Mouse (Mus musculus) thymus, adult 2 months (tissue): ENCODE results near the gene Spi1. TPM values are rescaled to one million over a fixed set of nuclear protein-coding genes. Genes with fewer than 3 reads are reported as not detected.
"Not testable (repeated sequence)": the region's sequence is repeated elsewhere in the genome, so short reads cannot be mapped to it uniquely, and the experiment has no call there.

Experiments used
- DNase-seq: peaks from one replicate; pipeline ENCODE4 v3.0.0; 2021
- H3K27ac ChIP-seq: fragments of 200-500 bp; 2 replicates; pipeline ENCODE4 v1.5.1; 2012; ENCODE audit warnings: low read length, control low read depth; ENCODE audit not compliant: control insufficient read depth, insufficient read depth
- H3K27me3 ChIP-seq: fragments of 200-500 bp; 2 replicates; pipeline ENCODE4 v1.6.1; 2012; ENCODE audit warnings: mild to moderate bottlenecking, low read length, moderate library complexity, mixed read lengths; ENCODE audit not compliant: control insufficient read depth, insufficient read depth
- H3K36me3 ChIP-seq: fragments of 200-500 bp; 2 replicates; pipeline ENCODE4 v1.6.1; 2012; ENCODE audit warnings: mild to moderate bottlenecking, low read length, moderate library complexity; ENCODE audit not compliant: control insufficient read depth, insufficient read depth
- H3K4me1 ChIP-seq: fragments of 200-500 bp; replicated peaks from 2 replicates; pipeline ENCODE4 v1.6.1; 2012; ENCODE audit warnings: low read length; ENCODE audit not compliant: control insufficient read depth, insufficient read depth
- H3K4me3 ChIP-seq: fragments of 200-500 bp; 2 replicates; pipeline ENCODE4 v1.5.1; 2012; ENCODE audit warnings: mild to moderate bottlenecking, low read length, control low read depth, moderate library complexity; ENCODE audit not compliant: control insufficient read depth, insufficient read depth
- CTCF ChIP-seq: fragments of 200-500 bp; IDR thresholded peaks from 2 replicates; pipeline ENCODE4 v1.5.1; 2012; ENCODE audit warnings: mild to moderate bottlenecking, control low read depth, low read length, moderate library complexity, borderline replicate concordance; ENCODE audit not compliant: control insufficient read depth, poor library complexity, insufficient read depth; ENCODE audit errors: extremely low read depth
- POLR2A ChIP-seq: fragments of 200-500 bp; IDR thresholded peaks from 2 replicates; pipeline ENCODE4 v1.6.1; 2012; ENCODE audit warnings: mild to moderate bottlenecking, low read length, control low read depth, moderate library complexity; ENCODE audit not compliant: control insufficient read depth, poor library complexity, insufficient read depth; ENCODE audit errors: extremely low read depth
- WGBS: fragments of 180-500 bp; shearing (Covaris S2); methylation state at CpG from one replicate; pipeline ENCODE4 v1.1.7; 2018; 5-methylcytosine and 5-hydroxymethylcytosine counted together
- polyA plus RNA-seq: library from polyadenylated mRNA; depleted of rRNA; stranded (reverse); fragments of >200 nt; gene quantifications from 2 replicates; pipeline ENCODE4 v1.2.3, GENCODE M21; 2012; rRNA removed

Gene Spi1
- polyA plus RNA-seq, result 53.6 and 55.7 TPM in 2 replicates

DNA sequence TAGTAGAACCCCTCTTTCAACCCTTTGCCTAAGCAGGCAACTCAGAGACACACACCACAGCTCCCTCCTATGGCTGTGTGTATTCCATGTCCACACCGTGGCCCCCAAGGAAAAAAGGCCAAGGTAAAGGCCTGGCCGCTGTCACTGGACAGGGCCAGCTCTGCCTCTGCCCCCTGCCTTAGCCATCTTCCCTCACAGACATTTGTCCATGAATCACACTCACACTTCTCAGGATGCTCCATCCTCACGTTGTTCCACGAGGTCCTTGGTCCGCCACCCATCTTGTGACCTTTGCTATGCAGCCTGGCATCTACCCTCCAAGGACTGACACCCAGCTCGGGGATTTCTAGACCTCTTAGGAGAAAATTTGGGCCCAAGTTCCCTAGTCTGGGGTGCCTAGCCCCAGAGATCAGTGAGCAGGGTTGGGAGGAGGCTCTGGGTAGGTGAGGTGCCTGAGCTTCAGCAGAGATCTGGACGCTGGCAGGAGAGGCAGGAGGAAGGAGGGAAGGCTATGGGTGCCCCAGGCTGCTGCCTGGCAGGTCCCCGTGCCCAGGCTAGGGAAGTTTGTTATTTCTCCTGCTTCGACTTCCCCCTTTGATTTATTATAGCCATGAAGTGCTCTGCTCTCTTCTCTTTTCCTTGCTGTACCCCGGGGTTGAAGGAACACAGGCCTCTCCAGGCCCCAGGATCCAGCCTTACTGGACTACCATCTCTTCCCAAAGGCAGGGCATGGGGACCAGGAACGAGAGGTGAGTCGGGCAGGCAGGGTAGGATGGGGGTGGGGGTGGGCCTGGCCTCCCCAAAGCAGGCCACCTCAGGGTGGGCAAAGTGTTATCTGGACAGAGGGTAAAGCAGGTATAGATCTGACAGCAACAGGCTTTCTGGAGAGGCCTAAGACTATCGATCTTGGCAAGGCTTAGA is at the start of gene Spi1:
Spi1 (plus strand) TSS at position 616 of the 921 bp plus-strand sequence.
- no peak for DNase-seq
- peak within 1 kb of the TSS; percentile 3; the same call in 1 of the 2 replicates for H3K4me3 ChIP-seq
- H3K36me3 ChIP-seq, result no peaks in the 10 kb centered on the region
- no peaks in the 10 kb centered on the region for H3K27me3 ChIP-seq
- 54% methylated on average over 13 of the region's 13 CpGs for WGBS
- H3K27ac ChIP-seq, result peak within 1 kb of the TSS; percentile 59
- TF ChIP-seq CTCF (no peak), POLR2A (no peak)
- H3K4me1 ChIP-seq, result peaks cover 42% of the 10 kb centered on the region

DNA sequence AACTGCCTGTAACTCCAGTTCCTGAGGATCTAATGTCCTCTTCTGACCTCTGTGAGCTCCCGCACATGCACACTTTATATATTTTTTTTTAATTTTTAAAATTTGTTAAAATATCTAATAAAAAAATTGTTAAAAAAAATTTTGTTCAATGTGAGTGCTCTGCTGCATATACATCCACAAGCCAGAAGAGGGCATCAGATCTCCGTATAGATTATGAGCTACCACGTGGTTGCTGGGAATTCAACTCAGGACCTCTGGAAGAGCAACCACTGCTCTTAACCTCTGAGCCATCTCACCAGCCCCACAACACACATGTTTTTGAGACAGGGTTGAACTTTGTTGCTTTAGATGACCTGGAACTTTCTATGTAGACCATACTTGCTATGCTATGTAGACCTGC is 49.2 kb upstream of the Spi1 start:
- no peaks in the 10 kb centered on the region for H3K27me3 ChIP-seq
- no peaks in the 10 kb centered on the region for H3K36me3 ChIP-seq
- WGBS, result 37% methylated on average over 3 of the region's 3 CpGs
- no peak overlapping the region for H3K4me3 ChIP-seq
- no peak for TF ChIP-seq CTCF
- no peak for TF ChIP-seq POLR2A
- H3K27ac ChIP-seq, result no peak overlapping the region
- no peak for DNase-seq
- H3K4me1 ChIP-seq, result no peaks in the 10 kb centered on the region

- WGBS, result 86% methylated on average over 9 of the region's 9 CpGs
- no peak for DNase-seq
- Histone ChIP-seq H3K27ac (no peak within 1 kb of the TSS), H3K36me3 (no peaks in the 10 kb centered on the region), H3K4me3 (no peak within 1 kb of the TSS), H3K27me3 (no peaks in the 10 kb centered on the region), H3K4me1 (no peaks in the 10 kb centered on the region)
- TF ChIP-seq POLR2A (no peak), CTCF (no peak)
Observed at GRCm38 (mm10) chr2:91035385-91035784, 46.8 kb upstream of the Spi1 start, which contains the start of gene Rapsn. Gene Rapsn, plus strand, starts transcription at chr2:91035620.

GRCm38 (mm10) chr2:91041786-91042185 is 40.4 kb upstream of the Spi1 start:
- DNase-seq, result no peak
- WGBS, result 70% methylated on average over 8 of the region's 8 CpGs
- H3K36me3 ChIP-seq, result no peaks in the 10 kb centered on the region
- peaks cover 24% of the 10 kb centered on the region for H3K4me1 ChIP-seq
- H3K4me3 ChIP-seq, result no peak overlapping the region
- TF ChIP-seq CTCF, result no peak
- no peak for TF ChIP-seq POLR2A
- no peaks in the 10 kb centered on the region for H3K27me3 ChIP-seq
- no peak overlapping the region for H3K27ac ChIP-seq

GRCm38 (mm10) chr2:91042651-91043398 is 39.4 kb upstream of the Spi1 start:
- peaks cover 24% of the 10 kb centered on the region for H3K4me1 ChIP-seq
- H3K4me3 ChIP-seq, result peak overlapping the region; percentile 40
- peak; percentile 42 for DNase-seq
- WGBS, result 6% methylated on average over 21 of the region's 21 CpGs
- TF ChIP-seq CTCF, result no peak
- TF ChIP-seq POLR2A, result no peak
- H3K27me3 ChIP-seq, result no peaks in the 10 kb centered on the region
- H3K27ac ChIP-seq, result 0 out of 2 replicates have a peak overlapping the region, but pooled peaks have one; percentile 0
- H3K36me3 ChIP-seq, result no peaks in the 10 kb centered on the region

DNA sequence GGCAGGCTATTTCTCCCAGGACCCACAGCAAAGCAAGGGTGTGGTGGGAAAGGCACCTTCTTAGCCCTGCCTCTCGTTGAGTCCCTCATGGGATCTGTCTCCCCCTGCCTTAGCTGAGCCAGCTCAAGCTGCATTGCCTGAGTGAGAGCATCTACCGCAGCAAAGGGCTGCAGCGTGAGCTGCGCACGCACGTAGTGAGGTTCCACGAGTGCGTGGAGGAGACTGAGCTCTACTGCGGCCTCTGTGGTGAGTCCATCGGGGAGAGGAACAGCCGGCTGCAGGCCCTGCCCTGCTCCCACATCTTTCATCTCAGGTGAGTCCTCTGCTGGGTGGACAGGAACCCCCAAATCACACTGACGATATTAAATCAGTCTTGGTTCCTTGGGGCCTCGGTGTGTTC is 37.5 kb upstream of the Spi1 start:
- TF ChIP-seq POLR2A, result no peak
- no peak for TF ChIP-seq CTCF
- 84% methylated on average over 13 of the region's 13 CpGs for WGBS
- no peaks in the 10 kb centered on the region for H3K36me3 ChIP-seq
- H3K27ac ChIP-seq, result no peak overlapping the region
- no peak for DNase-seq
- H3K4me3 ChIP-seq, result no peak overlapping the region
- peaks cover 24% of the 10 kb centered on the region for H3K4me1 ChIP-seq
- H3K27me3 ChIP-seq, result no peaks in the 10 kb centered on the region

- not testable (repeated sequence) for H3K27ac ChIP-seq, H3K4me3 ChIP-seq, H3K27me3 ChIP-seq, DNase-seq, H3K36me3 ChIP-seq
- 89% methylated on average over 1 of the region's 1 CpGs for WGBS
- peaks cover 24% of the 10 kb centered on the region for H3K4me1 ChIP-seq
Observed at GRCm38 (mm10) chr2:91045805-91046204, 36.4 kb upstream of the Spi1 start.
